Mouse (Mus musculus) retina, postnatal 7 days (tissue): ENCODE measurements around the gene Ankrd53.
"Not testable (repeated sequence)": the region's sequence is repeated elsewhere in the genome, so short reads cannot be mapped to it uniquely, and the experiment has no call there.

Experiments used
- DNase-seq: peaks from one replicate; pipeline ENCODE4 v3.0.0-alpha.2; 2012; ENCODE audit warnings: low read depth, low spot score

The Ankrd53 gene

GRCm38 (mm10) chr6:83766982-83767381 is 4.5 kb downstream of the Ankrd53 start:
- DNase-seq: no peak

DNA sequence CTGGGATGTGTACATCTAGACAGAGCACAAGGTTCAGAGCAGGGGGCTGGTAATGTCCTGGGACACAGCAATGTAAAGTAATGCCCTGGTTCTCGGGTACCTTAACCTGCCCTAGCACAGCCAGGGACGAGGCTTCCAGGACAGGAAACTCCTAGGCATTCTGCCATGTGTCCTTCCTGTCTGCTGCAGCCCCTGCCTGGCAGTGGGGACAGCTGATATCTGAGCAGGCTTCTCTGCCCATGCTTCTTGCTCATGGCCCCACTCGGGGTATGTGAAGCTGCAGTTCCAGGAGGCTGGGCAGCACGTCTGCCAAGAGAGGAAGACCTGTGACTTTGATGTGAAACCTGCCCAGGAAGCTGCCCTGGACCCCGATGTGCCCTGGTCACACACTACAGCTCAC is 6.0 kb downstream of the Ankrd53 start:
- DNase-seq: no peak

- DNase-seq: no peak
Observed at GRCm38 (mm10) chr6:83774126-83774525, 11.7 kb downstream of the Ankrd53 start.

DNA sequence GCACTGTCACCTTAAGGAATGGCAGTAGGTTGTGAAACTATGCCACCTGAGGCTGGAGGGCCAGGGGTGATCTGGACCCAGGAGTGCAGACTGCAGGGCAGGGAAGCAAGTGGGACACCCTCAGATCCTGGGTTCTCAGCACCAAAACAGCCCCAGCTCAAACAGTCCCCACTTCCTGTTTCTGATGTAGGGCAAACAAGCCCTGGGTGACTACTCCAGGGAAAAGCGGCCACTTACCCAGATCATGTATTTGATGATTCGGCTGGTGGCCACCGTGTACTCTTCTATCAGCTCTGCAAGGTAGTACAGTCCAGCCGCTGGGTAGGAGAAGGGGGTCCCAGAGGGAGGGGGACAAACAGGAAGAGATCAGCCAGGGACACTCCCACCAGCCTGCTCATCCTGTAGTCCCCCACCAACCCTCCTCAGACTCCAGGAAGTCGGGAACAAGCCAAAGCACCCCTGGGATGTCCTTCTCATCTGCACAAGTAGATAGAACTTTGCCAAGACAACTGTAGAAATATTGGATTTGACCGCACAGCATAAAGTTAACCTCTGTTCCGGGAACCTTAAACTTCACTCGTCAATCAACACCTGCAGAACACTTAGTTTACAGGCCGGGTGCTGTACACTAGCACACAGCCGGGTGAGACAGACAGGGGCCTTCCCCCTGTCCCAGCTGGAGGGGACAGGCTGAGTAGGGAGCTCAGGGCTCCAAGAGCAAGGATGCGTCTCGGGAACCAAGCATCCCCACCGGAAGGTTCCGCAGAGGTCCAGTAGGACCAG is 12.5 kb downstream of the Ankrd53 start:
- no peak for DNase-seq

DNA sequence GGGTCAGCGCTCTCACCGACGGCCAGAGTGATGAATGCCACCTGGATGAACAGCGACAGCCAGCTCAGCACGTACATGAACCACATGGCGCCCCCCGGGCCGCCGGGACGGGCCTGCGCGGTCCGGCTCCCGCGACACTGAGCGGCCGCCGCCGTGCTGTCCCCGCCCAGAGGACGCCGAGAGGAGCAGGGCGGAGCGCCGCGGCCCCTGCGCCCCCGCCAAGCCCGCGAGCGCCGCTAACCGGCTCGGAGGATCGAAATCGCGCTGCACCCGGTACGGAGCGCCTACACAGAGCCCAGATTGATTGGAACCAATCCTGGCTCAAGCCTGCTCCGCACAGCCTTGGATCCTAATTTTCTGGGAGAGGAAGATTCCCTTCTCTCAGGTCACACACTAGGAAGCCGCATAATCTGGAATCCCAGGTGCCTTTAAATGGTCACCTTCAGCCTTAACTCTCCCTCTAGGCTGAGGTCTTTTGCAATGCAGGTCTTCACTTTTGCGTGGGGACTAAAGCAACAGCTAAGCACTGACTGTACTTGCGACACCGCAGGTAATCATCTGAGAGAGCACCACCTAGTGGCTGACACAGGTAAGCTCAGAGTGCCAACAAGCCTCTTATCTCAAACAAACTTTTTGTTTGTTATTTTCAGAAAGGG is 13.3 kb downstream of the Ankrd53 start, which contains the start of gene Tex261:
Gene Tex261, minus strand, starts transcription at position 176 of the 656 bp plus-strand sequence.
- peak; percentile 84 for DNase-seq

- no peak for DNase-seq
Observed at GRCm38 (mm10) chr6:83778306-83778705, 15.9 kb downstream of the Ankrd53 start.

DNA sequence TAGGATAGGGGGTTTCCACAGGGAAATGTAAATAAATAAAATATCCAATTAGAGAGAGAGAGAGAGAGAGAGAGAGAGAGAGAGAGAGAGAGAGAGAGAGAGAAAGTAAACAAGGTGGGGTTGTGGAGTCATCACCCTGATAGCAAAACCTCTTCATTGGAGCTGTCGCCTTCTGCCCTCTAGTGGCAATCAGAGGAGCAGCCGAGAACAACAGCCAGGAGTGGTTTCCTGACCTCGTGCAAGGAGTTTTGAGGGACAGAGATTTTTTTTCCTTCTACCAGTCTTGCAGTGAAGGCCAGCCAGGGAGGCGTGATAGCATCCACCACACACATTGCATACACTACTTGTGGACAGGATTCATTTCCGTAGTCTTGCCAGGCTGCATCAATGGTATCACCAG is 16.6 kb downstream of the Ankrd53 start:
- DNase-seq: peak; percentile 60

- DNase-seq: no peak
Observed at GRCm38 (mm10) chr6:83786426-83786825, 24.0 kb downstream of the Ankrd53 start.

GRCm38 (mm10) chr6:83788554-83788953 is 26.1 kb downstream of the Ankrd53 start:
- no peak for DNase-seq

- not testable (repeated sequence) for DNase-seq
Observed at GRCm38 (mm10) chr6:83790533-83790932, 28.1 kb downstream of the Ankrd53 start.

- DNase-seq: no peak
Observed at GRCm38 (mm10) chr6:83791251-83791890, 28.9 kb downstream of the Ankrd53 start.

DNA sequence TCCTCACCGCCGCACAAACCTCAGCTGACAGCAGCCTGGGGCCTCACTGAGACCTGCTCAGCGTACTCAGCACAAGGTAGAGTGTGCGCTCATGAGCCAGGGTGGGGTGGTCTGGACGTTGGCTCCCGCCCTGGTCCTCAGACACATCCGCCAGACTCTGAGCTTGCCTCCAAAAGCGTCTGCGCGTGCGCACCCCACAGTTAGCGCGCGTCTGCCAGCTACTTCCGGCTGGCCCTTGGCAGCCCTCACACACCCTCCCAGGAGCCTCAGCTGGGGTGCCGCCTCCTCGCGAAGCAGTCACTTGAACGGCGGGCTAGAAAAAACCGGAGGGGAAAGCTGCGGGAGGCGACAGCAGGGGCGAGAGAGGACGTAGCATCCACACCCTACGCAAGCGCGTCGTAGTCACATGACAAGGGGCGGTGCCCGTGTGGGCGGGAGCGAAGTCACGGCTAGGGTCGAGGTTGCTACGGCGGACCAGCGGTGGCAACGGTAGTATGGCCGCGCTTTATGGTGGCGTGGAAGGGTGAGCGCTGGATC is 32.4 kb downstream of the Ankrd53 start, which contains the start of gene Nagk:
Gene Nagk, plus strand, starts transcription at position 223 of the 537 bp plus-strand sequence.
- DNase-seq: peak; percentile 88

GRCm38 (mm10) chr6:83795492-83795900 is 33.1 kb downstream of the Ankrd53 start:
- no peak for DNase-seq

GRCm38 (mm10) chr6:83796686-83797085 is 34.2 kb downstream of the Ankrd53 start:
- DNase-seq: no peak

DNA sequence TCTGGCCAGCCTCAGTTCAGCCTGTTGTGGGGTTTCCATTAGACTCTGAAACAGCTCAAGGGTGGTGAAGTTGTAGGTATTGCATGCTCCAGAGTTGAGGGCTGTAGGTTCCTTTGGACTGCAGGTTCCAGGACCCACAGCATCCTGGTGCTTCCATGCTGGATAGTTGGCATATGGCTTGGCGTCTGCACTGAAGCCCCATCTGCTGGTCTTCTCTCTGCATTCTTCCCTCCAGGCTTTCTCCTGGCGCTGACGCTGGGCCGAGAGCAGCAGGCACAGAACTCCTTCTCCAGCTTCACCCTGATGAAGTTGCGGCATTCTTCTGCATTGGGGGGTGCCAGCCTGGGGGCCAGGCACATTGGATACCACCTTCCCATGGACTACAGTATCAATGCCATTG is 39.6 kb downstream of the Ankrd53 start:
- no peak for DNase-seq

DNA sequence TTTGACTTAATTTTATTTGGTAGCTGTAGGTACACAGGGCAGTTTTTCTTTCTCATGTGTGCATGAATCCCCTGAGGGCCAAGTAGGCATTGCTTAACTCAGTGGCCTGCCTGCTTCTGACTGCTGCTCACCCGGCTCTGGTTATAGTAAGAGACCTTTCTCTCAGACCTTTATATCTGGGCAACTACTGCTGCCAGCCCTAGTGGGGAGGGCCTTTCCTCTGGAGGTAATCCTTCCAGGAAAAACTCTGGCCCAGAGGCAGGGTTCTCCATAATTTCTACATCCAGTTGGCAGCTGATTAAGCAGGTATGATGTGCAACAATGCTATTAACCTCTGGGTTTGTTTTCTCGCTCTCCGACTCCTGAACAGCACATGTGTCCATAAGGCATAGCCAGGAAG is 40.4 kb downstream of the Ankrd53 start:
- no peak for DNase-seq

DNA sequence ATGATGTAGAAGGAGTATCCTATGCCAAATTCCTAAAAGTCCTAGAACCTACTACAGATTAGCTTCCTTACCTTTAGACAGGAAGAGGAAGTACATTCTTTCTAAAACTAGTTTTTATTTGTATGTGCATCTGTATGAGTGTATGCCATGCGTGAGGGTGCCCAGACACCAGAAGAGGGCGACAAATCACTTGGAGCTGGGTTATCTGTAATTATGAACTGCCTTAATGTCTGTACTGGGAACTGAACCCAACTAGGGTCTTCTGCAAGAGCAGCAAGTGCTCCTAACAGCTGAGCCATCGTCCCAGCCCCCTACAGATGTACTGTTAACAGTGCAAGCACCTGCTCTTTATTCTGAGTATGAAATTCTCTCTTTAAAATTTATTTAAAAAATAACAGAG is 53.4 kb downstream of the Ankrd53 start:
- no peak for DNase-seq
